Mouse (Mus musculus): ENCODE data around the gene Cog1. TPM values are rescaled to one million over a fixed set of nuclear protein-coding genes. Genes with fewer than 3 reads are reported as not detected.

Gene Cog1
- polyA plus RNA-seq, 1 experiment = 19.4 TPM

GRCm38 (mm10) chr11:113667704-113668103, 18.7 kb downstream of the Cog1 start:
- H3K4me1 ChIP-seq (ENCODE audit: control insufficient read depth, insufficient read depth, insufficient read length, low read length) = no peaks in the 10 kb centered on the region
- H3K27ac ChIP-seq (replicated peaks; ENCODE audit: low read depth, low read length) = no peak overlapping the region
- H3K4me3 ChIP-seq (ENCODE audit: insufficient read depth, low read depth, low read length) = no peak overlapping the region

GRCm38 (mm10) chr11:113668857-113669256, 19.9 kb downstream of the Cog1 start:
- no peak overlapping the region for H3K27ac ChIP-seq (replicated peaks; ENCODE audit: low read depth, low read length)
- no peak overlapping the region for H3K4me3 ChIP-seq (ENCODE audit: insufficient read depth, low read depth, low read length)
- H3K4me1 ChIP-seq (ENCODE audit: control insufficient read depth, insufficient read depth, insufficient read length, low read length) = no peaks in the 10 kb centered on the region

- Histone ChIP-seq H3K4me3 (ENCODE audit: insufficient read depth, low read depth, low read length) (no peak overlapping the region), H3K4me1 (ENCODE audit: control insufficient read depth, insufficient read depth, insufficient read length, low read length) (no peaks in the 10 kb centered on the region), H3K27ac (replicated peaks; ENCODE audit: low read depth, low read length) (no peak overlapping the region)
These were observed 20.7 kb downstream of the Cog1 start for GRCm38 (mm10) chr11:113669711-113670110.

GRCm38 (mm10) chr11:113673614-113674013, 24.6 kb downstream of the Cog1 start:
- peaks cover 2% of the 10 kb centered on the region; the same call in 1 of the 2 replicates for H3K4me1 ChIP-seq (ENCODE audit: control insufficient read depth, insufficient read depth, insufficient read length, low read length)
- H3K4me3 ChIP-seq (ENCODE audit: insufficient read depth, low read depth, low read length) = no peak overlapping the region
- H3K27ac ChIP-seq (replicated peaks; ENCODE audit: low read depth, low read length) = no peak overlapping the region

GRCm38 (mm10) chr11:113674595-113674994, 25.6 kb downstream of the Cog1 start:
- H3K4me3 ChIP-seq (ENCODE audit: insufficient read depth, low read depth, low read length) = no peak overlapping the region
- peaks cover 2% of the 10 kb centered on the region; the same call in 1 of the 2 replicates for H3K4me1 ChIP-seq (ENCODE audit: control insufficient read depth, insufficient read depth, insufficient read length, low read length)
- H3K27ac ChIP-seq (replicated peaks; ENCODE audit: low read depth, low read length) = no peak overlapping the region

- no peak overlapping the region for H3K27ac ChIP-seq (replicated peaks; ENCODE audit: low read depth, low read length)
- H3K4me3 ChIP-seq (ENCODE audit: insufficient read depth, low read depth, low read length) = no peak overlapping the region
- peaks cover 2% of the 10 kb centered on the region; the same call in 1 of the 2 replicates for H3K4me1 ChIP-seq (ENCODE audit: control insufficient read depth, insufficient read depth, insufficient read length, low read length)
These were observed 27.9 kb downstream of the Cog1 start for GRCm38 (mm10) chr11:113676847-113677246.

GRCm38 (mm10) chr11:113677378-113677777, 28.4 kb downstream of the Cog1 start:
- Histone ChIP-seq H3K27ac (replicated peaks; ENCODE audit: low read depth, low read length) (no peak overlapping the region), H3K4me3 (ENCODE audit: insufficient read depth, low read depth, low read length) (no peak overlapping the region), H3K4me1 (ENCODE audit: control insufficient read depth, insufficient read depth, insufficient read length, low read length) (peaks cover 2% of the 10 kb centered on the region; the same call in 1 of the 2 replicates)

- peaks cover 2% of the 10 kb centered on the region; the same call in 1 of the 2 replicates for H3K4me1 ChIP-seq (ENCODE audit: control insufficient read depth, insufficient read depth, insufficient read length, low read length)
- H3K27ac ChIP-seq (replicated peaks; ENCODE audit: low read depth, low read length) = no peak overlapping the region
- H3K4me3 ChIP-seq (ENCODE audit: insufficient read depth, low read depth, low read length) = no peak overlapping the region
These were observed 29.4 kb downstream of the Cog1 start for GRCm38 (mm10) chr11:113678373-113678772.

- no peak overlapping the region for H3K27ac ChIP-seq (replicated peaks; ENCODE audit: low read depth, low read length)
- H3K4me1 ChIP-seq (ENCODE audit: control insufficient read depth, insufficient read depth, insufficient read length, low read length) = peaks cover 5% of the 10 kb centered on the region; the same call in 1 of the 2 replicates
- no peak overlapping the region for H3K4me3 ChIP-seq (ENCODE audit: insufficient read depth, low read depth, low read length)
These were observed 32.0 kb downstream of the Cog1 start for GRCm38 (mm10) chr11:113680954-113681353.

- Histone ChIP-seq H3K4me1 (ENCODE audit: control insufficient read depth, insufficient read depth, insufficient read length, low read length) (peaks cover 5% of the 10 kb centered on the region; the same call in 1 of the 2 replicates), H3K27ac (replicated peaks; ENCODE audit: low read depth, low read length) (no peak overlapping the region), H3K4me3 (ENCODE audit: insufficient read depth, low read depth, low read length) (no peak overlapping the region)
These were observed 33.0 kb downstream of the Cog1 start for GRCm38 (mm10) chr11:113681979-113682378.

GRCm38 (mm10) chr11:113682897-113683626, 34.1 kb downstream of the Cog1 start:
- Histone ChIP-seq H3K27ac (replicated peaks; ENCODE audit: low read depth, low read length) (peak overlapping the region; percentile 75), H3K4me3 (ENCODE audit: insufficient read depth, low read depth, low read length) (peak overlapping the region; percentile 92)

GRCm38 (mm10) chr11:113683627-113683956, 34.6 kb downstream of the Cog1 start:
- Histone ChIP-seq H3K27ac (replicated peaks; ENCODE audit: low read depth, low read length) (peak overlapping the region; percentile 75), H3K4me3 (ENCODE audit: insufficient read depth, low read depth, low read length) (peak overlapping the region; percentile 92)

More at GRCm38 (mm10) chr11:113682897-113683626, 34.1 kb downstream of the Cog1 start:
- H3K4me1 ChIP-seq (ENCODE audit: control insufficient read depth, insufficient read depth, insufficient read length, low read length) = peaks cover 5% of the 10 kb centered on the region; the same call in 1 of the 2 replicates

GRCm38 (mm10) chr11:113683957-113684706, 35.2 kb downstream of the Cog1 start, which contains the start of the genes Fam104a and D11Wsu47e:
Gene Fam104a, minus strand, starts transcription at chr11:113684155.
Gene D11Wsu47e, plus strand, starts transcription at chr11:113684412.
- Histone ChIP-seq H3K4me3 (ENCODE audit: insufficient read depth, low read depth, low read length) (peak within 1 kb of the TSS; percentile 92), H3K27ac (replicated peaks; ENCODE audit: low read depth, low read length) (peak within 1 kb of the TSS; percentile 89), H3K4me1 (ENCODE audit: control insufficient read depth, insufficient read depth, insufficient read length, low read length) (peaks cover 3% of the 10 kb centered on the region; the same call in 1 of the 2 replicates)

More at GRCm38 (mm10) chr11:113683627-113683956, 34.6 kb downstream of the Cog1 start:
- peaks cover 3% of the 10 kb centered on the region; the same call in 1 of the 2 replicates for H3K4me1 ChIP-seq (ENCODE audit: control insufficient read depth, insufficient read depth, insufficient read length, low read length)

- Histone ChIP-seq H3K4me1 (ENCODE audit: control insufficient read depth, insufficient read depth, insufficient read length, low read length) (peaks cover 3% of the 10 kb centered on the region; the same call in 1 of the 2 replicates), H3K27ac (replicated peaks; ENCODE audit: low read depth, low read length) (no peak overlapping the region), H3K4me3 (ENCODE audit: insufficient read depth, low read depth, low read length) (peak overlapping the region; percentile 88)
These were observed 35.9 kb downstream of the Cog1 start for GRCm38 (mm10) chr11:113684707-113685426.

GRCm38 (mm10) chr11:113687031-113687430, 38.1 kb downstream of the Cog1 start:
- Histone ChIP-seq H3K4me3 (ENCODE audit: insufficient read depth, low read depth, low read length) (no peak overlapping the region), H3K4me1 (ENCODE audit: control insufficient read depth, insufficient read depth, insufficient read length, low read length) (peaks cover 3% of the 10 kb centered on the region; the same call in 1 of the 2 replicates), H3K27ac (replicated peaks; ENCODE audit: low read depth, low read length) (no peak overlapping the region)
